Mouse (Mus musculus): ENCODE measurements around the gene Procr. TPM values are rescaled to one million over a fixed set of nuclear protein-coding genes. Genes with fewer than 3 reads are reported as not detected.

Gene Procr
- polyA plus RNA-seq, 1 experiment from 2014 or later = 8.0 TPM

DNA sequence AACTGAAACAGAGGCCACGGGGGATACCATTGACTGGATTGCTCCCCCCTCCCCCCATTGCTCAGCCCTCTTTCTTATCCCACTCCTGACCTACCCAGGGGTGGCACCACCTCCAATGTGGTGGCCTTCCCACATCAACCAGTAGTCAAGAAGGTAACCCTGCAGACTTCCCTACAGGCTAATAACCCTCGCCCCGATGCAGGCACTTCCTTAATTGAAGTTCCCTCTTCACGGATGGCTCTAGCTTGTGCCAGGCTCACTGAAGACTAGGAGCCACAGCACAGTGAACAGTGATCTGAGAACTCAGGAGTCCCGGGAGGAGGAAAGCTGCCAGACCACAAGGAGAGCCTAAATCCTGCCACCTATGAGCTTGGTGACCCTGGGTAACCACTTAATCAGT, 36.0 kb downstream of the Procr start:
- Histone ChIP-seq H3K4me2 (ENCODE audit: low read length) (no peak overlapping the region), H3K9me3 (ENCODE audit: control insufficient read depth, low read length) (no peaks in the 10 kb centered on the region), H3K4me1 (ENCODE audit: control insufficient read depth in 2 of 2, insufficient read depth in 2 of 2, low read length in 2 of 2) (no peaks in the 10 kb centered on the region), H3K9ac (ENCODE audit: low read length) (no peak overlapping the region), H3K27ac (replicated peaks in 1 of 2; ENCODE audit: control insufficient read depth in 1 of 2, insufficient read depth in 1 of 2, low read depth in 2 of 2, low read length in 2 of 2) (no peak overlapping the region), H3K36me3 (ENCODE audit: control insufficient read depth, insufficient read depth, low read length) (no peaks in the 10 kb centered on the region), H3K4me3 (ENCODE audit: control insufficient read depth in 1 of 2, insufficient read depth in 1 of 2, low read depth in 1 of 2, low read length in 2 of 2) (no peak overlapping the region), H3K27me3 (ENCODE audit: control insufficient read depth, insufficient read depth, low read length) (peaks cover 3% of the 10 kb centered on the region)
- 70% methylated on average over 5 of the region's 5 CpGs for WGBS
- ATAC-seq (ENCODE audit: insufficient number of reproducible peaks, insufficient read depth, low FRiP score, low read depth) = no peak

- Histone ChIP-seq H3K9ac (ENCODE audit: low read length) (no peak overlapping the region), H3K27ac (replicated peaks in 1 of 2; ENCODE audit: control insufficient read depth in 1 of 2, insufficient read depth in 1 of 2, low read depth in 2 of 2, low read length in 2 of 2) (no peak overlapping the region), H3K9me3 (ENCODE audit: control insufficient read depth, low read length) (no peaks in the 10 kb centered on the region), H3K4me2 (ENCODE audit: low read length) (no peak overlapping the region), H3K4me3 (ENCODE audit: control insufficient read depth in 1 of 2, insufficient read depth in 1 of 2, low read depth in 1 of 2, low read length in 2 of 2) (no peak overlapping the region), H3K36me3 (ENCODE audit: control insufficient read depth, insufficient read depth, low read length) (no peaks in the 10 kb centered on the region), H3K4me1 (ENCODE audit: control insufficient read depth in 2 of 2, insufficient read depth in 2 of 2, low read length in 2 of 2) (no peaks in the 10 kb centered on the region), H3K27me3 (ENCODE audit: control insufficient read depth, insufficient read depth, low read length) (peaks cover 3% of the 10 kb centered on the region)
- WGBS = 56% methylated on average over 18 of the region's 18 CpGs
- ATAC-seq (ENCODE audit: insufficient number of reproducible peaks, insufficient read depth, low FRiP score, low read depth) = no peak
Observed at GRCm38 (mm10) chr2:155787949-155788931, 37.3 kb downstream of the Procr start.

DNA sequence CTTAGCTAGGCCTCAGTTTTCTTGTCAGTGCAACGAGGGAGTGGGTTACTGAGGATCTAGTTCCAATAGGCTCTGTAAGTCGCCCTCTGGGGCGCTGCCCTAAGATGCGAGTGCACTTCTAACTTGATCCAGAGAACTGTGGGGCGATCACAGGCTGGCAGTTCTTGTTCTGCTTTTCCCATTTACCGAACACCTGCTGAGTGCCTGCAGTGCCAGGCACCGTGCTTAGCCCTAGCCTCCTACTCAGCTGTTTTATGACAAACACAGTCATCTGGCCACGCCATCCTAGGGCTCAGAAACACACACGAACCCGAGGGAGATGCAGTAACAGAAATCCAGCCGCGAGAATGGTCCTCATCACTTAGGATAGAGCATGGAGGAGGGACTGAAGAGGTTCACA, 42.0 kb downstream of the Procr start:
- no peak for ATAC-seq (ENCODE audit: insufficient number of reproducible peaks, insufficient read depth, low FRiP score, low read depth)
- Histone ChIP-seq H3K27ac (replicated peaks in 1 of 2; ENCODE audit: control insufficient read depth in 1 of 2, insufficient read depth in 1 of 2, low read depth in 2 of 2, low read length in 2 of 2) (no peak overlapping the region), H3K4me2 (ENCODE audit: low read length) (no peak overlapping the region), H3K27me3 (ENCODE audit: control insufficient read depth, insufficient read depth, low read length) (no peaks in the 10 kb centered on the region; the same call in none of the 2 replicates), H3K4me1 (ENCODE audit: control insufficient read depth in 2 of 2, insufficient read depth in 2 of 2, low read length in 2 of 2) (no peaks in the 10 kb centered on the region), H3K4me3 (ENCODE audit: control insufficient read depth in 1 of 2, insufficient read depth in 1 of 2, low read depth in 1 of 2, low read length in 2 of 2) (no peak overlapping the region), H3K9me3 (ENCODE audit: control insufficient read depth, low read length) (no peaks in the 10 kb centered on the region), H3K36me3 (ENCODE audit: control insufficient read depth, insufficient read depth, low read length) (no peaks in the 10 kb centered on the region), H3K9ac (ENCODE audit: low read length) (no peak overlapping the region)
- WGBS = 36% methylated on average over 12 of the region's 12 CpGs

- 79% methylated on average over 12 of the region's 12 CpGs for WGBS
Observed at GRCm38 (mm10) chr2:155794674-155795445, 43.9 kb downstream of the Procr start.

DNA sequence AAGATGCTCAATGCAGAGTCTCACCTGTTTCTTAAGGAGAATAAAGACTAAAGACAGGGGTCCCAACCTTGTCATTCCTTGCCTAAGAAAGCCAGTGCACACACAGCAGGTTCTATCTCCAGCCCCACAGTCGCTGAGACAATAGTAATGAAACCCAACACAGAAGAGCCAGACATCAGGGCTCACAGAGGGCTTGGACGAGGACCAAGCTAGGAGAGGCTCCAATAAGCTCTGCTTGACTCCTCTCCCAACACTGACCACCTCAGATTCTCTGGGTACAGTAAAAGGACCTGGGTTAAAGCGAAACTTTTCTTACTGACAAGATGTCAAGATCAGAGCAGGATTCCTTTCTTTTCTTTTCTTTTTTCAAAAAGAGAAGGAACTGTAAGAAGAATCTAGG, 47.7 kb downstream of the Procr start:
- Histone ChIP-seq H3K27ac (replicated peaks in 1 of 2; ENCODE audit: control insufficient read depth in 1 of 2, insufficient read depth in 1 of 2, low read depth in 2 of 2, low read length in 2 of 2) (no peak overlapping the region), H3K36me3 (ENCODE audit: control insufficient read depth, insufficient read depth, low read length) (no peaks in the 10 kb centered on the region), H3K27me3 (ENCODE audit: control insufficient read depth, insufficient read depth, low read length) (no peaks in the 10 kb centered on the region), H3K4me3 (ENCODE audit: control insufficient read depth in 1 of 2, insufficient read depth in 1 of 2, low read depth in 1 of 2, low read length in 2 of 2) (no peak overlapping the region), H3K4me2 (ENCODE audit: low read length) (no peak overlapping the region), H3K4me1 (ENCODE audit: control insufficient read depth in 2 of 2, insufficient read depth in 2 of 2, low read length in 2 of 2) (no peaks in the 10 kb centered on the region), H3K9ac (ENCODE audit: low read length) (no peak overlapping the region), H3K9me3 (ENCODE audit: control insufficient read depth, low read length) (no peaks in the 10 kb centered on the region)
- 51% methylated on average over 3 of the region's 3 CpGs for WGBS
- ATAC-seq (ENCODE audit: insufficient number of reproducible peaks, insufficient read depth, low FRiP score, low read depth) = no peak

More at GRCm38 (mm10) chr2:155794674-155795445, 43.9 kb downstream of the Procr start:
- Histone ChIP-seq H3K4me1 (ENCODE audit: control insufficient read depth in 2 of 2, insufficient read depth in 2 of 2, low read length in 2 of 2) (no peaks in the 10 kb centered on the region), H3K4me2 (ENCODE audit: low read length) (no peak overlapping the region), H3K9ac (ENCODE audit: low read length) (no peak overlapping the region), H3K27ac (replicated peaks in 1 of 2; ENCODE audit: control insufficient read depth in 1 of 2, insufficient read depth in 1 of 2, low read depth in 2 of 2, low read length in 2 of 2) (no peak overlapping the region), H3K27me3 (ENCODE audit: control insufficient read depth, insufficient read depth, low read length) (no peaks in the 10 kb centered on the region), H3K9me3 (ENCODE audit: control insufficient read depth, low read length) (no peaks in the 10 kb centered on the region), H3K4me3 (ENCODE audit: control insufficient read depth in 1 of 2, insufficient read depth in 1 of 2, low read depth in 1 of 2, low read length in 2 of 2) (no peak overlapping the region), H3K36me3 (ENCODE audit: control insufficient read depth, insufficient read depth, low read length) (no peaks in the 10 kb centered on the region)
- no peak for ATAC-seq (ENCODE audit: insufficient number of reproducible peaks, insufficient read depth, low FRiP score, low read depth)

DNA sequence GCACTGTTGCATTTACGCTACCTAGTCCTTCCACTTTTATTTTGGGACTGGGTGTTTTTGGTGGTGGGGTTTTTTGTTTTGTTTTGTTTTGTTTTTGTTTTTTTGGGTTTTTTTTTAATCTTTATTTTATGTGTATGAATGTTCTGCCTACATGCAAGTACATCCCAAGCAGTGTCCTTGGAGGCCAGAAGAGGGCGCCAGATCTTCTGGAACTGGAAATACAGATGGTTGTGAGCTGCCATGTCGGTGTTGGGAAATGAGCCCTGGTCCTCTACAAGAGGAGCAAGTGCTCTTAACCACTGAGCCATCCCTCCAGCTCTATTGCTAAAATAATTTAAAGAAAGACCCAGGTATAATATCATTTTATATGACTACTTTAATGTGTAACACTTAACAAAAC, 51.8 kb downstream of the Procr start:
- Histone ChIP-seq H3K27ac (replicated peaks in 1 of 2; ENCODE audit: control insufficient read depth in 1 of 2, insufficient read depth in 1 of 2, low read depth in 2 of 2, low read length in 2 of 2) (no peak overlapping the region), H3K9me3 (ENCODE audit: control insufficient read depth, low read length) (no peaks in the 10 kb centered on the region), H3K36me3 (ENCODE audit: control insufficient read depth, insufficient read depth, low read length) (no peaks in the 10 kb centered on the region), H3K9ac (ENCODE audit: low read length) (no peak overlapping the region), H3K4me3 (ENCODE audit: control insufficient read depth in 1 of 2, insufficient read depth in 1 of 2, low read depth in 1 of 2, low read length in 2 of 2) (no peak overlapping the region), H3K4me1 (ENCODE audit: control insufficient read depth in 2 of 2, insufficient read depth in 2 of 2, low read length in 2 of 2) (peaks cover 7 to 8% of the 10 kb centered on the region in 2 experiments; a peak in 3 of 4 replicates), H3K4me2 (ENCODE audit: low read length) (no peak overlapping the region), H3K27me3 (ENCODE audit: control insufficient read depth, insufficient read depth, low read length) (no peaks in the 10 kb centered on the region)
- WGBS = 58% methylated on average over 3 of the region's 3 CpGs
- ATAC-seq (ENCODE audit: insufficient number of reproducible peaks, insufficient read depth, low FRiP score, low read depth) = no peak

DNA sequence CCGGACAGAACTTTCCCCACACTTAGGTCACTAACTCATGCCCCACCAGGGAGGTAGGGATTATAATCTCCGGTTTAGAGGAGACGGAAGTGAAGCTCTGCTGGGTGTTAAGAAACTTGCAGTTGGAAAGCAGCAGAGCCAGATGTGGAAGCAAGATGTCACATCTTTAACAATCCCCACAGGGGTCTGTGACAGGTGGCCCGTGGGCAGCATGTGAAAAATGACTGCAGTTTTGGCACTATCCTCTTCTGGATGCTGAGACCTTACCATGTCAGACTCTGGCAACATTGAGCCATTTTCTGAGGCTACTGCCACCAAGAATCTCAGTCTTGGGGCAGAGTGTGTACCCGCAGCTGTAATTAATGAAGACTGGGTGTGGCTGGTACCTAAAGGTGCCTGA, 53.1 kb downstream of the Procr start:
- H3K9me3 ChIP-seq (ENCODE audit: control insufficient read depth, low read length) = no peaks in the 10 kb centered on the region
- no peak overlapping the region for H3K9ac ChIP-seq (ENCODE audit: low read length)
- ATAC-seq (ENCODE audit: insufficient number of reproducible peaks, insufficient read depth, low FRiP score, low read depth) = no peak
- H3K4me3 ChIP-seq (ENCODE audit: control insufficient read depth in 1 of 2, insufficient read depth in 1 of 2, low read depth in 1 of 2, low read length in 2 of 2) = no peak overlapping the region
- WGBS = 56% methylated on average over 5 of the region's 5 CpGs
- H3K36me3 ChIP-seq (ENCODE audit: control insufficient read depth, insufficient read depth, low read length) = no peaks in the 10 kb centered on the region
- no peak overlapping the region for H3K27ac ChIP-seq (replicated peaks in 1 of 2; ENCODE audit: control insufficient read depth in 1 of 2, insufficient read depth in 1 of 2, low read depth in 2 of 2, low read length in 2 of 2)
- peaks cover 7 to 8% of the 10 kb centered on the region in 2 experiments; a peak in 3 of 4 replicates for H3K4me1 ChIP-seq (ENCODE audit: control insufficient read depth in 2 of 2, insufficient read depth in 2 of 2, low read length in 2 of 2)
- H3K4me2 ChIP-seq (ENCODE audit: low read length) = no peak overlapping the region
- no peaks in the 10 kb centered on the region for H3K27me3 ChIP-seq (ENCODE audit: control insufficient read depth, insufficient read depth, low read length)

Data from heart, embryonic 14.5 days (tissue).